In the genomic region with DNA sequence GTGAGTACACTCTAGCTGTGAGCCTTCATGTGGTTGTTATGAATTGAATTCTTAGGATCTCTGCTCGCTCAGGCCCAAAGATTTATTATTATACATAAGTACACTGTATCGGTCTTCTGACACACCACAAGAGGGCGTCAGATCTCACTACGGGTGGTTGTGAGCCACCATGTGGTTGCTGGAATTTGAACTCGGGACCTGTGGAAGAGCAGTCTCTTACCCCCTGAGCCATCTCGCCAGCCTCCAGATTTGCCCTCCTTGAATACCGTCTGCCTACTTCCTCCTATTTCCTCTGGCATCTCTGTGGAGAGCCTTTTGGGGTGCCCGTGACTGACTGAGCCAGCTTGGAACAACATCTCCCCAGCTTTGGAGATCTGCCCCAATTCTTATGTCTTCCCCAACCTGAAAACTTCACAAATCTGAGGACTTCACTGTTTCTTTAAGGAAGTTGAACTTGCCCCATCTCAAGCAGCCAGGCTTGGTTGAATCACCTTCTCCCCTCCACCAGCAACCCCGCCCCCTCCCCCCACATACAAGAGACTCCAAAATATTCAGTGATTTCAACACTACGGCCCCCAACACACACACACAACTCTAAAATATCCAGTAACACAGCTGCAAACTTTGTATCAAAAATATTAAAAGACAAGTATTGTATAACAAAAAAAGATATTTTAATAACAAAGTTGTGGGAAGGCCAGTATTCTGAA, we compare ENCODE assay signal across 8 mouse cellular contexts. TPM values are rescaled to one million over a fixed set of nuclear protein-coding genes. Genes with fewer than 3 reads are reported as not detected.
DNase-seq lines count a peak whose midpoint lies in the region; ATAC-seq and TF ChIP-seq lines count a peak whose summit lies in the region.

No protein-coding gene starts in this region.

- H3K4me1 ChIP-seq in liver, adult 2 months (ENCODE audit: control insufficient read depth, insufficient read depth, low read length) = peaks cover 19% of the 10 kb centered on the region
- H3K4me1 ChIP-seq in forebrain, embryonic 11.5 days (replicated peaks; ENCODE audit: control insufficient read depth, insufficient read depth, low read length) = peaks cover 42% of the 10 kb centered on the region
- peaks cover 33% of the 10 kb centered on the region for H3K4me1 ChIP-seq in hindbrain, postnatal 0 days (ENCODE audit: insufficient read depth, low read length)
- peaks cover 42% of the 10 kb centered on the region for H3K4me1 ChIP-seq in neural tube, embryonic 12.5 days

- no peak overlapping the region for H3K4me3 ChIP-seq in liver, adult 2 months (ENCODE audit: insufficient read depth, low read depth, low read length)
- no peak overlapping the region for H3K4me3 ChIP-seq in forebrain, embryonic 11.5 days (ENCODE audit: low read depth, low read length)
- peak overlapping the region; percentile 78 for H3K4me3 ChIP-seq in hindbrain, postnatal 0 days (ENCODE audit: low read length)
- no peak overlapping the region for H3K4me3 ChIP-seq in neural tube, embryonic 12.5 days

- no peak for ATAC-seq in forebrain, embryonic 11.5 days (replicated peaks; ENCODE audit: low FRiP score)
- ATAC-seq in hindbrain, postnatal 0 days = no peak
- no peak for ATAC-seq in neural tube, embryonic 12.5 days (ENCODE audit: low FRiP score, low read depth)
- ATAC-seq in granulocyte monocyte progenitor cell, adult 5-6 weeks (replicated peaks; ENCODE audit: poor library complexity, severe bottlenecking) = no peak

- TF ChIP-seq CTCF in liver, adult 2 months (IDR thresholded peaks at IDR 0.05; ENCODE audit: low read depth, low read length) = peak; percentile 20; the same call in 1 of the 2 replicates
- TF ChIP-seq CTCF in hindbrain, postnatal 0 days (IDR thresholded peaks at IDR 0.05; ENCODE audit: low read depth) = peak; percentile 50

- H3K79me2 ChIP-seq in liver, adult 2 months (ENCODE audit: control insufficient read depth, insufficient read depth, low read length) = peaks cover 9% of the 10 kb centered on the region; the same call in 1 of the 2 replicates

- H3K27ac ChIP-seq in liver, adult 2 months (replicated peaks; ENCODE audit: insufficient read depth, low read depth, low read length) = 0 out of 2 replicates have a peak overlapping the region, but pooled peaks have one; percentile 1
- H3K27ac ChIP-seq in forebrain, embryonic 11.5 days (ENCODE audit: low read depth, low read length) = no peak overlapping the region; the same call in 1 of the 2 replicates
- peak overlapping the region; percentile 94 for H3K27ac ChIP-seq in hindbrain, postnatal 0 days
- no peak overlapping the region for H3K27ac ChIP-seq in neural tube, embryonic 12.5 days

- peak overlapping the region; percentile 88; the same call in 1 of the 2 replicates for H3K4me2 ChIP-seq in forebrain, embryonic 11.5 days (ENCODE audit: low read depth, low read length, severe bottlenecking)
- H3K4me2 ChIP-seq in hindbrain, postnatal 0 days (ENCODE audit: low read depth, low read length) = peak overlapping the region; percentile 96
- peak overlapping the region; percentile 89 for H3K4me2 ChIP-seq in neural tube, embryonic 12.5 days (replicated peaks)

- peak; percentile 23 for DNase-seq in liver, adult 2 months (ENCODE audit: extremely low read depth, low read depth, low spot score)
- no peak for DNase-seq in liver
- DNase-seq in forebrain, embryonic 11.5 days (ENCODE audit: low spot score) = no peak
- no peak for DNase-seq in hindbrain, postnatal 0 days (ENCODE audit: low spot score)
- DNase-seq in c-Kit-positive CD71-positive TER-119-positive erythroid progenitor cells, embryonic 14.5 days (ENCODE audit: low spot score) = no peak
- DNase-seq in gastrocnemius, adult 18-20 months (ENCODE audit: low spot score) = no peak

- no peaks in the 10 kb centered on the region for H3K9me3 ChIP-seq in forebrain, embryonic 11.5 days (ENCODE audit: control insufficient read depth, low read length)
- H3K9me3 ChIP-seq in hindbrain, postnatal 0 days (ENCODE audit: low read length) = no peaks in the 10 kb centered on the region
- H3K9me3 ChIP-seq in neural tube, embryonic 12.5 days = no peaks in the 10 kb centered on the region

- 75% methylated on average over 10 of the region's 10 CpGs for WGBS in liver, adult 2 months
- WGBS in forebrain, embryonic 11.5 days = 78% methylated on average over 10 of the region's 10 CpGs
- 72% methylated on average over 10 of the region's 10 CpGs for WGBS in hindbrain, postnatal 0 days
- WGBS in neural tube, embryonic 12.5 days = 80% methylated on average over 10 of the region's 10 CpGs

- no peak overlapping the region for H3K9ac ChIP-seq in liver, adult 2 months (ENCODE audit: low read depth, low read length)
- no peak overlapping the region; the same call in 1 of the 2 replicates for H3K9ac ChIP-seq in forebrain, embryonic 11.5 days (ENCODE audit: low read length)
- peak overlapping the region; percentile 94; the same call in 1 of the 2 replicates for H3K9ac ChIP-seq in hindbrain, postnatal 0 days (replicated peaks; ENCODE audit: low read length)
- H3K9ac ChIP-seq in neural tube, embryonic 12.5 days = no peak overlapping the region

- no peaks in the 10 kb centered on the region for H3K27me3 ChIP-seq in liver, adult 2 months (ENCODE audit: control insufficient read depth, insufficient read depth, low read length)
- no peaks in the 10 kb centered on the region for H3K27me3 ChIP-seq in forebrain, embryonic 11.5 days (ENCODE audit: control insufficient read depth, insufficient read depth, low read length)
- no peaks in the 10 kb centered on the region for H3K27me3 ChIP-seq in hindbrain, postnatal 0 days (ENCODE audit: insufficient read depth, low read length)
- no peaks in the 10 kb centered on the region for H3K27me3 ChIP-seq in neural tube, embryonic 12.5 days (replicated peaks)

- no peak for TF ChIP-seq POLR2A in liver, adult 2 months (IDR thresholded peaks at IDR 0.05; ENCODE audit: extremely low read depth, insufficient read depth, low read length)

- H3K36me3 ChIP-seq in liver, adult 2 months (ENCODE audit: control insufficient read depth, insufficient read depth, low read length) = no peaks in the 10 kb centered on the region
- no peaks in the 10 kb centered on the region; the same call in 1 of the 2 replicates for H3K36me3 ChIP-seq in forebrain, embryonic 11.5 days (ENCODE audit: control insufficient read depth, insufficient read depth, low read length)
- H3K36me3 ChIP-seq in hindbrain, postnatal 0 days (ENCODE audit: insufficient read depth, low read length) = 0 out of 2 replicates have a peak, but pooled peaks cover 7% of the 10 kb centered on the region
- peaks cover 24% of the 10 kb centered on the region for H3K36me3 ChIP-seq in neural tube, embryonic 12.5 days

RNA-seq across cellular contexts. Expression of a gene that starts 1.1 kb away (rescaled TPM):
- total RNA-seq in liver, adult 2 months (2014; rRNA removed) = 80.0 and 111 TPM in 2 replicates
- 189 and 199 TPM in 2 replicates for polyA plus RNA-seq in liver, adult 2 months (2012; rRNA removed)
- polyA plus RNA-seq in forebrain, embryonic 11.5 days (2014; fragmentation: Nextera tagmentation; extraction: Ambion mirVana) = 162 and 176 TPM in 2 replicates
- 239 and 274 TPM in 2 replicates for total RNA-seq in hindbrain, postnatal 0 days (2014; rRNA removed)
- polyA plus RNA-seq in hindbrain, postnatal 0 days (2015; fragmentation: Nextera tagmentation; extraction: Ambion mirVana) = 64.1 and 64.7 TPM in 2 replicates
- polyA plus RNA-seq in neural tube, embryonic 12.5 days (2016; fragmentation: Nextera tagmentation; extraction: Ambion mirVana) = 123 and 126 TPM in 2 replicates
- total RNA-seq in granulocyte monocyte progenitor cell, adult 5-6 weeks (2014; fragmentation: Nextera tagmentation) = 19.1 and 23.4 TPM in 2 replicates
- total RNA-seq in granulocyte monocyte progenitor cell, adult 5-6 weeks (2017) = 11.0 and 14.7 TPM in 2 replicates
- 1 to 10 TPM; 4.0 to 8.2 TPM for total RNA-seq in gastrocnemius, adult 18-20 months (2021)

RNA-seq across cellular contexts. Expression of a gene that starts 14.6 kb away (rescaled TPM):
- total RNA-seq in liver, adult 2 months (2014; rRNA removed) = 2.8 and 3.4 TPM in 2 replicates
- polyA plus RNA-seq in liver, adult 2 months (2012; rRNA removed) = 8.4 and 10.0 TPM in 2 replicates
- 26.7 and 27.5 TPM in 2 replicates for polyA plus RNA-seq in forebrain, embryonic 11.5 days (2014; fragmentation: Nextera tagmentation; extraction: Ambion mirVana)
- total RNA-seq in hindbrain, postnatal 0 days (2014; rRNA removed) = 73.9 and 79.9 TPM in 2 replicates
- 60.1 and 62.2 TPM in 2 replicates for polyA plus RNA-seq in hindbrain, postnatal 0 days (2015; fragmentation: Nextera tagmentation; extraction: Ambion mirVana)
- polyA plus RNA-seq in neural tube, embryonic 12.5 days (2016; fragmentation: Nextera tagmentation; extraction: Ambion mirVana) = 55.5 and 62.6 TPM in 2 replicates
- 4.3 and 6.1 TPM in 2 replicates for total RNA-seq in granulocyte monocyte progenitor cell, adult 5-6 weeks (2014; fragmentation: Nextera tagmentation)
- 2.5 and 4.7 TPM in 2 replicates for total RNA-seq in granulocyte monocyte progenitor cell, adult 5-6 weeks (2017)
- 1 to 10 TPM; 8.8 to 9.6 TPM for total RNA-seq in gastrocnemius, adult 18-20 months (2021)

RNA-seq across cellular contexts. Expression of a gene that starts 29.6 kb away (rescaled TPM):
- 43.9 and 57.5 TPM in 2 replicates for total RNA-seq in liver, adult 2 months (2014; rRNA removed)
- polyA plus RNA-seq in liver, adult 2 months (2012; rRNA removed) = 115 and 143 TPM in 2 replicates
- 45.1 and 49.2 TPM in 2 replicates for polyA plus RNA-seq in forebrain, embryonic 11.5 days (2014; fragmentation: Nextera tagmentation; extraction: Ambion mirVana)
- 257 and 290 TPM in 2 replicates for total RNA-seq in hindbrain, postnatal 0 days (2014; rRNA removed)
- polyA plus RNA-seq in hindbrain, postnatal 0 days (2015; fragmentation: Nextera tagmentation; extraction: Ambion mirVana) = 71.2 and 72.7 TPM in 2 replicates
- polyA plus RNA-seq in neural tube, embryonic 12.5 days (2016; fragmentation: Nextera tagmentation; extraction: Ambion mirVana) = 56.9 and 69.7 TPM in 2 replicates
- 9.2 and 10.5 TPM in 2 replicates for total RNA-seq in granulocyte monocyte progenitor cell, adult 5-6 weeks (2014; fragmentation: Nextera tagmentation)
- total RNA-seq in granulocyte monocyte progenitor cell, adult 5-6 weeks (2017) = 5.8 and 6.4 TPM in 2 replicates
- 10 to 100 TPM; 90.7 to 93.0 TPM for total RNA-seq in gastrocnemius, adult 18-20 months (2021)

RNA-seq across cellular contexts. Expression of a gene that starts 32.3 kb away (rescaled TPM):
- total RNA-seq in liver, adult 2 months (2014; rRNA removed) = 0.74 and 1.1 TPM in 2 replicates
- 1.1 and 1.3 TPM in 2 replicates for polyA plus RNA-seq in liver, adult 2 months (2012; rRNA removed)
- 43.2 and 47.6 TPM in 2 replicates for polyA plus RNA-seq in forebrain, embryonic 11.5 days (2014; fragmentation: Nextera tagmentation; extraction: Ambion mirVana)
- total RNA-seq in hindbrain, postnatal 0 days (2014; rRNA removed) = 19.7 and 30.6 TPM in 2 replicates
- polyA plus RNA-seq in hindbrain, postnatal 0 days (2015; fragmentation: Nextera tagmentation; extraction: Ambion mirVana) = 15.8 and 17.8 TPM in 2 replicates
- 45.7 and 46.6 TPM in 2 replicates for polyA plus RNA-seq in neural tube, embryonic 12.5 days (2016; fragmentation: Nextera tagmentation; extraction: Ambion mirVana)
- total RNA-seq in granulocyte monocyte progenitor cell, adult 5-6 weeks (2014; fragmentation: Nextera tagmentation) = not detected in 2 replicates
- total RNA-seq in granulocyte monocyte progenitor cell, adult 5-6 weeks (2017) = not detected in 2 replicates
- 1 to 10 TPM in 1 of 2 experiments, under 1 TPM in 1; 0.89 to 1.9 TPM for total RNA-seq in gastrocnemius, adult 18-20 months (2021)

RNA-seq across cellular contexts. Expression of a gene that starts 41.2 kb away (rescaled TPM):
- total RNA-seq in liver, adult 2 months (2014; rRNA removed) = 2.4 and 3.3 TPM in 2 replicates
- 1.6 and 2.1 TPM in 2 replicates for polyA plus RNA-seq in liver, adult 2 months (2012; rRNA removed)
- 26.9 and 29.8 TPM in 2 replicates for polyA plus RNA-seq in forebrain, embryonic 11.5 days (2014; fragmentation: Nextera tagmentation; extraction: Ambion mirVana)
- total RNA-seq in hindbrain, postnatal 0 days (2014; rRNA removed) = 3.3 and 4.8 TPM in 2 replicates
- 2.6 and 5.1 TPM in 2 replicates for polyA plus RNA-seq in hindbrain, postnatal 0 days (2015; fragmentation: Nextera tagmentation; extraction: Ambion mirVana)
- polyA plus RNA-seq in neural tube, embryonic 12.5 days (2016; fragmentation: Nextera tagmentation; extraction: Ambion mirVana) = 11.7 and 13.4 TPM in 2 replicates
- total RNA-seq in granulocyte monocyte progenitor cell, adult 5-6 weeks (2014; fragmentation: Nextera tagmentation) = not detected in 2 replicates
- 0.93 TPM in 1 of 2 replicates, not detected in the other for total RNA-seq in granulocyte monocyte progenitor cell, adult 5-6 weeks (2017)
- 100 to 1,000 TPM; 142 to 145 TPM for total RNA-seq in gastrocnemius, adult 18-20 months (2021)

Comparison
In these comparisons a context has a peak if more than half of its experiments do, and no peak if none do; other contexts are left out.
1. H3K27ac ChIP-seq: peak in liver, adult 2 months (single experiment) and hindbrain, postnatal 0 days (single experiment); none in forebrain, embryonic 11.5 days (single experiment) and neural tube, embryonic 12.5 days (single experiment).
2. Peak in every context shown above with its lines, with median percentiles within 50 percentile points of each other: H3K4me2 ChIP-seq.